Mouse (Mus musculus) liver, postnatal 0 days (tissue): Measurements from ENCODE around the gene Gm20388. TPM values are rescaled to one million over a fixed set of nuclear protein-coding genes. Genes with fewer than 3 reads are reported as not detected.

ENCODE experiments used
- ATAC-seq: fragments of 200-750 bp; cut with Nextera tagmentation; 2 replicates; pipeline ENCODE4 v1.8.0; 2017; ENCODE audit warnings: mild to moderate bottlenecking, moderate library complexity
- DNase-seq: peaks from one replicate; pipeline ENCODE4 v3.0.0-alpha.2; 2016
- H3K27ac ChIP-seq: fragments of 300-500 bp; sonication (generic); 2 replicates; pipeline ENCODE4 v1.5.1; 2014; ENCODE audit warnings: antibody characterized with exemption, moderate library complexity, mild to moderate bottlenecking, low read depth
- H3K27me3 ChIP-seq: fragments of 300-500 bp; sonication (generic); 2 replicates; pipeline ENCODE4 v1.6.1; 2014; ENCODE audit warnings: low read length, control low read depth, mixed read lengths; ENCODE audit not compliant: insufficient read depth
- H3K36me3 ChIP-seq: fragments of 300-500 bp; sonication (generic); replicated peaks from 2 replicates; pipeline ENCODE4 v1.6.1; 2014; ENCODE audit warnings: mild to moderate bottlenecking, control low read depth, low read length, moderate library complexity, mixed read lengths; ENCODE audit not compliant: insufficient read depth
- H3K4me1 ChIP-seq: fragments of 300-500 bp; sonication (generic); 2 replicates; pipeline ENCODE4 v1.6.1; 2014; ENCODE audit warnings: antibody characterized with exemption, mild to moderate bottlenecking, control low read depth; ENCODE audit not compliant: insufficient read depth
- H3K4me2 ChIP-seq: fragments of 300-500 bp; sonication (generic); 2 replicates; pipeline ENCODE4 v1.6.1; 2014; ENCODE audit warnings: low read depth, mild to moderate bottlenecking, low read length, moderate library complexity, mixed read lengths
- H3K4me3 ChIP-seq: fragments of 300-500 bp; sonication (generic); 2 replicates; pipeline ENCODE4 v1.5.1; 2014; ENCODE audit warnings: low read depth, low read length
- H3K9ac ChIP-seq: fragments of 300-500 bp; sonication (generic); replicated peaks from 2 replicates; pipeline ENCODE4 v1.6.1; 2014; ENCODE audit warnings: mild to moderate bottlenecking, moderate library complexity
- H3K9me3 ChIP-seq: fragments of 300-500 bp; sonication (generic); 2 replicates; pipeline ENCODE4 v1.6.1; 2016; ENCODE audit warnings: mild to moderate bottlenecking, control low read depth, low read length, mixed read lengths
- CTCF ChIP-seq: sonication (generic); IDR thresholded peaks from 2 replicates; pipeline ENCODE4 v1.5.1; 2016; ENCODE audit warnings: antibody characterized with exemption, low read depth
- EP300 ChIP-seq: IDR thresholded peaks from 2 replicates; pipeline ENCODE4 v1.6.1; 2016; ENCODE audit warnings: antibody characterized with exemption, low read depth, mild to moderate bottlenecking
- WGBS: fragments of 180-500 bp; shearing (Covaris S2); extraction: QIAGEN DNeasy Blood & Tissue Kit; methylation state at CpG from one replicate; pipeline ENCODE4 v1.1.7; 2014; ENCODE audit not compliant: insufficient replicate concordance; 5-methylcytosine and 5-hydroxymethylcytosine counted together
- polyA plus RNA-seq: library from polyadenylated mRNA; unstranded; fragments of >200 nt; fragmentation: Nextera tagmentation; extraction: Ambion mirVana; gene quantifications from 2 replicates; pipeline ENCODE4 v1.2.1, GENCODE M21; 2015

Gene Gm20388
- polyA plus RNA-seq, 1 experiment from 2014 or later, result not detected

GRCm38 (mm10) chr8:122663106-122663505 is 2752.5 kb downstream of the Gm20388 start:
- Histone ChIP-seq H3K4me2 (no peak overlapping the region), H3K27me3 (no peaks in the 10 kb centered on the region), H3K36me3 (no peaks in the 10 kb centered on the region), H3K4me3 (no peak overlapping the region), H3K4me1 (peaks cover 29% of the 10 kb centered on the region), H3K9me3 (no peaks in the 10 kb centered on the region), H3K27ac (no peak overlapping the region), H3K9ac (no peak overlapping the region)
- no peak for DNase-seq
- 54% methylated on average over 3 of the region's 3 CpGs for WGBS
- ATAC-seq, result no peak
- TF ChIP-seq EP300 (no peak), CTCF (no peak)

- no peaks in the 10 kb centered on the region for H3K36me3 ChIP-seq
- WGBS, result 85% methylated on average over 5 of the region's 5 CpGs
- TF ChIP-seq CTCF, result no peak
- no peak for TF ChIP-seq EP300
- H3K27ac ChIP-seq, result no peak overlapping the region
- no peaks in the 10 kb centered on the region for H3K27me3 ChIP-seq
- no peak overlapping the region for H3K4me2 ChIP-seq
- H3K9me3 ChIP-seq, result no peaks in the 10 kb centered on the region
- peaks cover 29% of the 10 kb centered on the region for H3K4me1 ChIP-seq
- H3K9ac ChIP-seq, result no peak overlapping the region
- H3K4me3 ChIP-seq, result no peak overlapping the region
- ATAC-seq (no peak), DNase-seq (no peak)
Measured at GRCm38 (mm10) chr8:122663670-122664069, 2753.0 kb downstream of the Gm20388 start.

GRCm38 (mm10) chr8:122665221-122665620 is 2754.6 kb downstream of the Gm20388 start:
- Histone ChIP-seq H3K27ac (peak overlapping the region; percentile 53), H3K36me3 (no peaks in the 10 kb centered on the region), H3K4me1 (peaks cover 29% of the 10 kb centered on the region), H3K9me3 (no peaks in the 10 kb centered on the region), H3K27me3 (no peaks in the 10 kb centered on the region), H3K4me2 (no peak overlapping the region), H3K4me3 (no peak overlapping the region), H3K9ac (no peak overlapping the region)
- TF ChIP-seq CTCF (no peak), EP300 (no peak; the same call in 1 of the 2 replicates)
- DNase-seq, result peak; percentile 51
- WGBS, result 43% methylated on average over 8 of the region's 8 CpGs
- ATAC-seq, result peak; percentile 47; the same call in 1 of the 2 replicates

- no peak for TF ChIP-seq CTCF
- no peak for TF ChIP-seq EP300
- H3K4me3 ChIP-seq, result no peak overlapping the region
- H3K4me1 ChIP-seq, result peaks cover 29% of the 10 kb centered on the region
- H3K4me2 ChIP-seq, result peak overlapping the region; percentile 51
- no peaks in the 10 kb centered on the region for H3K9me3 ChIP-seq
- no peaks in the 10 kb centered on the region for H3K27me3 ChIP-seq
- no peak overlapping the region for H3K9ac ChIP-seq
- no peaks in the 10 kb centered on the region for H3K36me3 ChIP-seq
- peak overlapping the region; percentile 57 for H3K27ac ChIP-seq
- 43% methylated on average over 12 of the region's 14 CpGs for WGBS
- ATAC-seq (peak; percentile 7; the same call in 1 of the 2 replicates), DNase-seq (peak; percentile 45)
Measured at GRCm38 (mm10) chr8:122665667-122666316, 2755.2 kb downstream of the Gm20388 start.

- TF ChIP-seq EP300 (peak; percentile 96), CTCF (no peak)
- Histone ChIP-seq H3K4me1 (peaks cover 27% of the 10 kb centered on the region), H3K9me3 (no peaks in the 10 kb centered on the region), H3K4me3 (peak overlapping the region; percentile 1; the same call in 1 of the 2 replicates), H3K27me3 (no peaks in the 10 kb centered on the region), H3K36me3 (no peaks in the 10 kb centered on the region), H3K27ac (peak overlapping the region; percentile 60), H3K9ac (no peak overlapping the region), H3K4me2 (peak overlapping the region; percentile 51)
- 14% methylated on average over 8 of the region's 9 CpGs for WGBS
- DNase-seq, result peak; percentile 66
- ATAC-seq, result peak; percentile 74
Measured at GRCm38 (mm10) chr8:122666338-122666764, 2755.7 kb downstream of the Gm20388 start.

- no peaks in the 10 kb centered on the region for H3K9me3 ChIP-seq
- peak overlapping the region; percentile 60 for H3K27ac ChIP-seq
- H3K4me1 ChIP-seq, result peaks cover 27% of the 10 kb centered on the region
- ATAC-seq, result peak; percentile 31; the same call in 1 of the 2 replicates
- 0 out of 2 replicates have a peak overlapping the region, but pooled peaks have one; percentile 1 for H3K4me3 ChIP-seq
- WGBS, result 24% methylated on average over 12 of the region's 12 CpGs
- DNase-seq, result peak; percentile 44
- TF ChIP-seq EP300, result no peak
- TF ChIP-seq CTCF, result no peak
- H3K4me2 ChIP-seq, result peak overlapping the region; percentile 51
- H3K36me3 ChIP-seq, result no peaks in the 10 kb centered on the region
- no peak overlapping the region for H3K9ac ChIP-seq
- H3K27me3 ChIP-seq, result no peaks in the 10 kb centered on the region
Measured at GRCm38 (mm10) chr8:122666827-122667226, 2756.2 kb downstream of the Gm20388 start.
